Mouse (Mus musculus): ENCODE results near the gene Cptp. TPM values are rescaled to one million over a fixed set of nuclear protein-coding genes. Genes with fewer than 3 reads are reported as not detected.

Cptp gene
- 1.7 and 8.0 TPM in 2 replicates for polyA plus RNA-seq (2012)

GRCm38 (mm10) chr4:155869317-155870033 is at the start of gene Cptp, which contains the start of gene Ints11:
Gene Cptp, minus strand, starts transcription at chr4:155869440.
Gene Ints11, plus strand, starts transcription at chr4:155869546.
- TF ChIP-seq GATA1 (IDR thresholded peaks at IDR 0.05; ENCODE audit: low read length) = no peak

DNA sequence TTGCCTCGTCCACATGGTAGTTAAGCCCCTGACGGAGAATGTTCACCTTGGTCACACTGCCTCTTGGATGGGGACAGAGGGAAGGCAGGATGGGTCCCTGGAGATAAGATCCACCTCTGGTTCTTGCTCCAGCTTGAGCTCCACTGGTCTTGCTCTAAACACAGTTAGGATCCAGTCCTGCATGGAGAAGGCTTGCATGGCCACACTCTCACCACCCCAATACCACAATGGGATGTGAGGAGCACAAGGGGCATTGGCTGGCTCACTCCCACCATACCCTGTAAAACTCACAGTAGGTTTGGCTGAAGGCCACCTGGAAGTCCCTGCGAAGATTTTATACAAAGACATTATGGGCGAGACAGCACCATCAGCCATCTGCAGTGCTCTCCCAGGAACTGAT is 39.5 kb upstream of the Cptp start:
- no peak for TF ChIP-seq GATA1 (IDR thresholded peaks at IDR 0.05; ENCODE audit: low read length)

- no peak for TF ChIP-seq GATA1 (IDR thresholded peaks at IDR 0.05; ENCODE audit: low read length)
Measured at GRCm38 (mm10) chr4:155908281-155908680, 39.0 kb upstream of the Cptp start.

- no peak for TF ChIP-seq GATA1 (IDR thresholded peaks at IDR 0.05; ENCODE audit: low read length)
Measured at GRCm38 (mm10) chr4:155907003-155907402, 37.8 kb upstream of the Cptp start.

GRCm38 (mm10) chr4:155906125-155906524 is 36.9 kb upstream of the Cptp start:
- no peak for TF ChIP-seq GATA1 (IDR thresholded peaks at IDR 0.05; ENCODE audit: low read length)

GRCm38 (mm10) chr4:155905634-155906033 is 36.4 kb upstream of the Cptp start:
- no peak for TF ChIP-seq GATA1 (IDR thresholded peaks at IDR 0.05; ENCODE audit: low read length)

- TF ChIP-seq GATA1 (IDR thresholded peaks at IDR 0.05; ENCODE audit: low read length) = no peak
Measured at GRCm38 (mm10) chr4:155904318-155905102, 35.3 kb upstream of the Cptp start.

DNA sequence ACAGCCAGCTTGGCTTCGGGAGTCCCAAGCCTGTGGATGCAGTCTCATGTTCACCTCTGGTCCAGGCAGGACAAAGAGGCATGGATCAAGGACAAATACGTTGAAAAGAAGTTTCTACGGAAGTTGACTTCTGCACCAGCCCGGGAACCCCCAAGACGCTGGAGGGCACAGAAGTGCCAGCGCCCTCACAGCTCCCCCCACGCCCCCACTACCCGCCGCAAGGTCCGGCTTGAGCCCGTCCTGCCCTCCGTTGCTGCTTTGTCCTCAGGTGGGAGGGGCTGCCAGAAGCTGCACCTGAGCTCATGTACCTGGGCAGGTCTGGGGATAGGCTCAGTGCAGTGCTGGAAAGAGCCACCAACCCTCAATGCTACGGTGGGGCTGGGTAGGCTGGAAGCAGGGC is 34.0 kb upstream of the Cptp start:
- TF ChIP-seq GATA1 (IDR thresholded peaks at IDR 0.05; ENCODE audit: low read length) = no peak

GRCm38 (mm10) chr4:155901205-155901604 is 32.0 kb upstream of the Cptp start:
- no peak for TF ChIP-seq GATA1 (IDR thresholded peaks at IDR 0.05; ENCODE audit: low read length)

DNA sequence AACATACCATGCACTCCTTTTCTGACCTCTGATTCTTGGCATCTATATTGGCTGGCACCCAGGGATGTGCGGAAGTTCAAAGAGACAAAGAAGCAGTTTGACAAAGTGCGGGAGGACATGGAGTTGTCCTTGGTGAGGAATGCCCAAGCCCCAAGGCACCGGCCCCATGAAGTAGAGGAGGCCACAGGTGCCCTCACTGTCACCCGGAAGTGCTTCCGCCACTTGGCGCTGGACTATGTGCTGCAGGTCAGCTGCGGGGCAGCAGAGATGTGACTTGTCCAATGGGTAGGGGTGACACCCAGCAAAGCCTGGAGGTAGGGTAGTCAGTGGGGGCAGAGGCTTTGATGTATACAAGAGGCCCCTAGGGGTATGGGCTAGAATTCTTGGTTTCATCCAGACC is 30.1 kb upstream of the Cptp start:
- TF ChIP-seq GATA1 (IDR thresholded peaks at IDR 0.05; ENCODE audit: low read length) = no peak

DNA sequence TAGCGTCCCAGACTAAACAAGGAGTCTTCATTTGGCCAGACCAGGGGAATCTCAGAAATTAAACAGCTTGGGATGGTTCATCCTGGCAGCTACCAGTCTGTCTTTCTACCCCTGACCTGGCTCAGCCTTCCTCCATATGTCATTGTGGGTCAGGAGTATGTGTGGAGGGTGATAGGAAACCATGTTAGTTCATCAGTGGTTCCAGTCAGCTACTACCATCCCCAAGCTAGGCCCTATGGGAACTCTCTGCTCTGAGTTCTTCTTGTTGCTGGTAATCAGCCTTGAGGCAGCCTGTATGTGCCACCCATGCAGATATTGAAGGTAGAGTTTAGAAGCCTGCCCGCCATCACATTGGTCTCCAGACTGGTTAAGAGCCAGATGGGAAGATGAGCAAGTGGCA is 29.1 kb upstream of the Cptp start:
- TF ChIP-seq GATA1 (IDR thresholded peaks at IDR 0.05; ENCODE audit: low read length) = no peak

- TF ChIP-seq GATA1 (IDR thresholded peaks at IDR 0.05; ENCODE audit: low read length) = no peak
Measured at GRCm38 (mm10) chr4:155896461-155896860, 27.2 kb upstream of the Cptp start.

DNA sequence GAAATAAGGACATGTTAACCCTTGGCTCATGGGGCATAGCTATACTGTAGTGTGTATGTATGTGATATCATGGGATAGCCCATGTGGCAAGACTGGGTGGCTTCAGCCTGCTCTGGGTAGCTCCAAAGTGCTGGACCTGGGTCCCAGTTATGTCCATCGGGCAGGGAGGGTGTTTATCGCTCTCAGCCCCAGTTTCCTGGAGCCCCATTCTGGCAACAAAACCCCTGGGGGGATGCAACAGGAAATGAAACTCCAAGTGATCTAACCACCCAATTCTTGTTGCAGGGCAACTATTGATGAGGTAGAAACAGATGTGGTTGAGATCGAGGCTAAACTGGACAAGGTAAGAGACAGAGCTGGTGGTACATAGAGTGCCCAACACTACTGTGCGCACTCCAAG is 26.6 kb upstream of the Cptp start:
- no peak for TF ChIP-seq GATA1 (IDR thresholded peaks at IDR 0.05; ENCODE audit: low read length)

GRCm38 (mm10) chr4:155895216-155895615 is 26.0 kb upstream of the Cptp start:
- no peak for TF ChIP-seq GATA1 (IDR thresholded peaks at IDR 0.05; ENCODE audit: low read length)

- TF ChIP-seq GATA1 (IDR thresholded peaks at IDR 0.05; ENCODE audit: low read length) = no peak
Measured at GRCm38 (mm10) chr4:155894311-155894881, 25.2 kb upstream of the Cptp start.

- TF ChIP-seq GATA1 (IDR thresholded peaks at IDR 0.05; ENCODE audit: low read length) = no peak
Measured at GRCm38 (mm10) chr4:155893212-155893690, 24.0 kb upstream of the Cptp start.
